Mouse (Mus musculus) heart, embryonic 12.5 days (tissue): ENCODE measurements at regions not wholly inside any gene's neighbourhood (a gene's known extent, or its start where the extent isn't known, plus 50 kb on each side); places are given as distances from the start of the nearest gene placed in this dataset.

Source experiments
- ATAC-seq: fragments of 200-750 bp; cut with Nextera tagmentation; 2 replicates; pipeline ENCODE4 v1.8.0; 2017; ENCODE audit warnings: moderate TSS enrichment, moderate library complexity; ENCODE audit not compliant: insufficient number of reproducible peaks, low FRiP score
- H3K27ac ChIP-seq: fragments of 300-500 bp; sonication (generic); 2 replicates; pipeline ENCODE4 v1.5.1; 2016; ENCODE audit warnings: mild to moderate bottlenecking, moderate library complexity; ENCODE audit not compliant: poor library complexity, severe bottlenecking
- H3K27me3 ChIP-seq: fragments of 300-500 bp; sonication (generic); replicated peaks from 2 replicates; pipeline ENCODE4 v1.6.1; 2016; ENCODE audit warnings: mild to moderate bottlenecking, moderate library complexity
- H3K36me3 ChIP-seq: fragments of 300-500 bp; sonication (generic); 2 replicates; pipeline ENCODE4 v1.6.1; 2016; ENCODE audit warnings: mild to moderate bottlenecking, moderate library complexity
- H3K4me1 ChIP-seq: fragments of 300-500 bp; sonication (generic); replicated peaks from 2 replicates; pipeline ENCODE4 v1.6.1; 2016; ENCODE audit warnings: mild to moderate bottlenecking
- H3K4me2 ChIP-seq: fragments of 300-500 bp; sonication (generic); 2 replicates; pipeline ENCODE4 v1.6.1; 2016; ENCODE audit warnings: mild to moderate bottlenecking, moderate library complexity
- H3K4me3 ChIP-seq: fragments of 300-500 bp; sonication (generic); 2 replicates; pipeline ENCODE4 v1.5.1; 2016; ENCODE audit warnings: mild to moderate bottlenecking
- H3K9ac ChIP-seq: fragments of 300-500 bp; sonication (generic); 2 replicates; pipeline ENCODE4 v1.6.1; 2016; ENCODE audit warnings: mild to moderate bottlenecking, moderate library complexity
- H3K9me3 ChIP-seq: fragments of 300-500 bp; sonication (generic); replicated peaks from 2 replicates; pipeline ENCODE4 v1.6.1; 2016; ENCODE audit warnings: mild to moderate bottlenecking, moderate library complexity
- WGBS: fragments of 180-500 bp; shearing (Covaris S2); methylation state at CpG from one replicate; pipeline ENCODE4 v1.1.7; 2016; 5-methylcytosine and 5-hydroxymethylcytosine counted together

- Histone ChIP-seq H3K27me3 (no peaks in the 10 kb centered on the region), H3K9me3 (0 out of 2 replicates have a peak, but pooled peaks cover 3% of the 10 kb centered on the region), H3K4me2 (no peak overlapping the region), H3K27ac (no peak overlapping the region), H3K9ac (no peak overlapping the region), H3K4me1 (no peaks in the 10 kb centered on the region), H3K36me3 (no peaks in the 10 kb centered on the region), H3K4me3 (no peak overlapping the region)
- no peak for ATAC-seq
- WGBS = 85% methylated on average over 4 of the region's 4 CpGs
Observed at GRCm38 (mm10) chr12:7820006-7820704, 157.3 kb upstream of the Apob start.

DNA sequence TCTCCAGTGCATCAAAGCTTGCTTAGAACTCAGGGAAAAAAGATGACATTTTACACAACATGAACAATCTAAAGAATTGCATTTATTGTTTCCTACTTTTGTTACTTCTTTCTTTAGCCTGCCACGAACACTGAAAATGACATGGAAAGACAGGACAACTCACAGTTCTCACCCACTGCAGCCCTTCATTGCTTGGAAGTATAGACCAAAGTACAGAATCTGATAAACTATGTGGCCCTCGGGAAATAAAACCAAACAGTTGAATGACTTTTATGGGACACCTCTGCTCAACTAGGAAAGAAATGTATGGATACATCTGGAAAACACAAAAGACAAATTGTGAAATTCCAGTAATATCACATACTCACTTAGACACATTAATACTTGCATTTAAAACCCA, 156.7 kb upstream of the Apob start:
- H3K36me3 ChIP-seq = no peaks in the 10 kb centered on the region
- H3K9me3 ChIP-seq = peaks cover 5% of the 10 kb centered on the region
- no peak overlapping the region for H3K27ac ChIP-seq
- no peak for ATAC-seq
- no peak overlapping the region for H3K4me3 ChIP-seq
- WGBS = 74% methylated on average over 2 of the region's 2 CpGs
- no peaks in the 10 kb centered on the region for H3K4me1 ChIP-seq
- H3K27me3 ChIP-seq = no peaks in the 10 kb centered on the region
- H3K4me2 ChIP-seq = no peak overlapping the region
- no peak overlapping the region for H3K9ac ChIP-seq

GRCm38 (mm10) chr12:7835731-7836130, 141.7 kb upstream of the Apob start:
- Histone ChIP-seq H3K4me1 (no peaks in the 10 kb centered on the region), H3K9ac (no peak overlapping the region), H3K9me3 (no peaks in the 10 kb centered on the region), H3K4me3 (no peak overlapping the region), H3K27me3 (no peaks in the 10 kb centered on the region), H3K36me3 (no peaks in the 10 kb centered on the region), H3K27ac (no peak overlapping the region), H3K4me2 (no peak overlapping the region)
- no peak for ATAC-seq
- WGBS = 68% methylated on average over 3 of the region's 3 CpGs

GRCm38 (mm10) chr12:7853876-7854275, 123.6 kb upstream of the Apob start:
- 78% methylated on average over 2 of the region's 2 CpGs for WGBS
- ATAC-seq = no peak

GRCm38 (mm10) chr12:7855683-7856082, 121.8 kb upstream of the Apob start:
- ATAC-seq = no peak
- no peaks in the 10 kb centered on the region for H3K9me3 ChIP-seq
- H3K4me3 ChIP-seq = no peak overlapping the region
- H3K9ac ChIP-seq = no peak overlapping the region
- no peaks in the 10 kb centered on the region for H3K36me3 ChIP-seq
- WGBS = 86% methylated on average over 2 of the region's 2 CpGs
- no peak overlapping the region for H3K4me2 ChIP-seq
- H3K27me3 ChIP-seq = no peaks in the 10 kb centered on the region
- H3K27ac ChIP-seq = no peak overlapping the region
- no peaks in the 10 kb centered on the region for H3K4me1 ChIP-seq

More at GRCm38 (mm10) chr12:7853876-7854275, 123.6 kb upstream of the Apob start:
- Histone ChIP-seq H3K9ac (no peak overlapping the region), H3K27ac (no peak overlapping the region), H3K4me3 (no peak overlapping the region), H3K36me3 (no peaks in the 10 kb centered on the region), H3K9me3 (no peaks in the 10 kb centered on the region), H3K4me1 (no peaks in the 10 kb centered on the region), H3K4me2 (no peak overlapping the region), H3K27me3 (no peaks in the 10 kb centered on the region)

GRCm38 (mm10) chr12:7859533-7859932, 117.9 kb upstream of the Apob start:
- peak overlapping the region; percentile 33 for H3K4me2 ChIP-seq
- no peak overlapping the region for H3K9ac ChIP-seq
- H3K9me3 ChIP-seq = no peaks in the 10 kb centered on the region
- H3K27me3 ChIP-seq = no peaks in the 10 kb centered on the region
- WGBS = 66% methylated on average over 28 of the region's 28 CpGs
- no peak overlapping the region for H3K27ac ChIP-seq
- 0 out of 2 replicates have a peak overlapping the region, but pooled peaks have one; percentile 20 for H3K4me3 ChIP-seq
- no peaks in the 10 kb centered on the region for H3K4me1 ChIP-seq
- H3K36me3 ChIP-seq = no peaks in the 10 kb centered on the region
- no peak for ATAC-seq

DNA sequence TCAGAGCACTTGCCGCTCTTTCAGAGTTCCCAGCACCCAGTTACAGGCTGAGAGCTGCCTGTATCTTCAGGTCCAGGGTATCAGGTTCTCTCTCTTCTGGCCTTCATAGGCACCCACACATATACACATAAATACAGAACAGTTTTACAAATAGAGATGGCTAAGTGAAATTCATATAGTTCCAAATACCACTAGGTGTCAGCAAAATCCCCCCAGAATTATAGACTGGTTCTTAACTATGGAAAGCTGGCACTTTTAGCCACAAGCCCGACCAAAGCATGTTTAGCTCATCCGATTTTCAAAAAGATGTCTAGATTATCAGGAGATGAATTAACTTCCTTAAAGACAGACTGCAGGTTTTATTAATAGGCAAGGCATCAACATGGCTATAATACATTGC, 107.4 kb upstream of the Apob start:
- Histone ChIP-seq H3K27ac (no peak overlapping the region), H3K4me2 (no peak overlapping the region), H3K4me3 (no peak overlapping the region), H3K4me1 (no peaks in the 10 kb centered on the region), H3K27me3 (no peaks in the 10 kb centered on the region), H3K36me3 (no peaks in the 10 kb centered on the region), H3K9me3 (0 out of 2 replicates have a peak, but pooled peaks cover 1% of the 10 kb centered on the region), H3K9ac (no peak overlapping the region)
- 60% methylated on average over 3 of the region's 3 CpGs for WGBS
- no peak for ATAC-seq

- no peaks in the 10 kb centered on the region for H3K27me3 ChIP-seq
- no peaks in the 10 kb centered on the region for H3K9me3 ChIP-seq
- WGBS = 70% methylated on average over 5 of the region's 5 CpGs
Observed at GRCm38 (mm10) chr12:7870473-7870872, 107.0 kb upstream of the Apob start.

GRCm38 (mm10) chr12:7875454-7875853, 102.0 kb upstream of the Apob start:
- Histone ChIP-seq H3K4me1 (no peaks in the 10 kb centered on the region), H3K27me3 (no peaks in the 10 kb centered on the region), H3K4me3 (no peak overlapping the region), H3K4me2 (no peak overlapping the region), H3K36me3 (no peaks in the 10 kb centered on the region), H3K27ac (no peak overlapping the region), H3K9me3 (no peaks in the 10 kb centered on the region), H3K9ac (no peak overlapping the region)
- WGBS = 70% methylated on average over 2 of the region's 2 CpGs
- no peak for ATAC-seq

More at GRCm38 (mm10) chr12:7870473-7870872, 107.0 kb upstream of the Apob start:
- no peak overlapping the region for H3K4me2 ChIP-seq
- H3K4me1 ChIP-seq = no peaks in the 10 kb centered on the region
- H3K27ac ChIP-seq = no peak overlapping the region
- no peaks in the 10 kb centered on the region for H3K36me3 ChIP-seq
- H3K4me3 ChIP-seq = no peak overlapping the region
- ATAC-seq = no peak
- no peak overlapping the region for H3K9ac ChIP-seq

DNA sequence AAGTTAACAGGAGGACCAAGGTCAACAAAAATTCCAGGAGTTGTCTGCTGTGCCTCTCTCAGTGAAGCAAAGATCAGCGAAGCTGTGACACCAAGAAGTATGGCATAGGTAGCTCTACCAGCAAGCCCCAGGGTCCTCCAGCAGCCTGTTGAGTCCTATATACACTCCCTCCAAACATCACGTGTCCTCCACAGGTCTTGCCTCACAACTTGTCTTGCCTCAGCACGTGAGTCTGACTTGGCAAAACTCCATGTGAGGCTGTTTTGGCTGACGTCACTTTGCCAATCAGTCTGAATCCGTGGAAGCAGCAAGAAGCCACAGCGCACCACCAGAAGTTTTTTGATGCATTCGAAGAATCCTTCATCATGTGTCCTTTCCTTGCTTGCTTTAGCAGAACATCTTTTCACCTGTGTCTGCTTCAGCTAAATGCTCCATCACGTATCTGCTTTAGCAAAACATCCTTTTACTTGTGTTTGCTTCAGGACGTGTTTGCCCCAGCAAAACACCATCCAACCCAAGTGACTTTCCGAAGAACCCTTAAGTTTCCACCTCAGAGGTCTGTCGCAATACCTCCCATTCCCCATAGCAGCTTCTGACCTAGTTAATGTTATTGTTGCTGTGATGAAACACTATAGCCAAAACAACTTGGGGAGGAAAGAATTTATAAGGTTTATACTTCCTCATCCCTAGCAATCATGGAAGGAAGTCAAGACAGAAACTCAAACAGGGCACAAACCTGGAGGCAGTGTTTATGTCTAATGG, 101.0 kb upstream of the Apob start:
- 81% methylated on average over 11 of the region's 11 CpGs for WGBS
- H3K9me3 ChIP-seq = no peaks in the 10 kb centered on the region
- H3K27ac ChIP-seq = no peak overlapping the region
- H3K9ac ChIP-seq = no peak overlapping the region
- ATAC-seq = no peak
- H3K27me3 ChIP-seq = no peaks in the 10 kb centered on the region
- H3K36me3 ChIP-seq = no peaks in the 10 kb centered on the region
- no peak overlapping the region for H3K4me2 ChIP-seq
- no peaks in the 10 kb centered on the region for H3K4me1 ChIP-seq
- H3K4me3 ChIP-seq = no peak overlapping the region

DNA sequence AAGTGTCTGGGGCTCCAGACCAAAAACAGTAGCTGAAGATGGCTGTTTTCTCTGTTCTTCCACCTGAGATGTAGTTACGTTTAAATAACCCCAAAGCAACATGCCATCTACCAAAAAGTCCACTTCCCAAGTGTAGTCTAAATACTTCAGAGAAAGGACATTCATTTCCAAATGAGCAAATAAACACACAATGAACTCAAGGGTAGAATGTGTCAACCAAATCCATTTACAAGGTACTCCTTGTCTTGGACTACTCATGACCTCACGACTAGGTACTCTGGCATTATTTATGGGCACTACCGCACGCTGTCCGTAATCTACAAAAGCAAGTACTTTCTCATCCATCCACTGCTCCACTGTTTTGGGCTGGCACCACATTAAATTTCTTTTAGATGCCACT, 98.7 kb upstream of the Apob start:
- Histone ChIP-seq H3K9me3 (no peaks in the 10 kb centered on the region), H3K4me2 (no peak overlapping the region), H3K36me3 (no peaks in the 10 kb centered on the region), H3K9ac (no peak overlapping the region), H3K4me1 (no peaks in the 10 kb centered on the region), H3K27me3 (no peaks in the 10 kb centered on the region), H3K27ac (no peak overlapping the region), H3K4me3 (no peak overlapping the region)
- 82% methylated on average over 5 of the region's 5 CpGs for WGBS
- ATAC-seq = no peak
